In genomic region chr7:130073890-130074819, GRCm38 (mm10) we compare ENCODE assay signal across 8 mouse cellular contexts.
DNase-seq lines count a peak whose midpoint lies in the region; ATAC-seq and TF ChIP-seq lines count a peak whose summit lies in the region.

No protein-coding gene starts in this region.

- WGBS in forebrain, embryonic 10.5 days = 24% methylated on average over 27 of the region's 27 CpGs
- 25% methylated on average over 27 of the region's 27 CpGs for WGBS in hindbrain, embryonic 10.5 days
- WGBS in stomach, embryonic 14.5 days = 8% methylated on average over 27 of the region's 27 CpGs

- no peak overlapping the region; the same call in 1 of the 2 replicates for H3K9ac ChIP-seq in stomach, embryonic 14.5 days (replicated peaks; ENCODE audit: low read depth, low read length)

- H3K27ac ChIP-seq in forebrain, embryonic 10.5 days = peak overlapping the region; percentile 68
- peak overlapping the region; percentile 78 for H3K27ac ChIP-seq in hindbrain, embryonic 10.5 days
- H3K27ac ChIP-seq in left cerebral cortex, adult 2 months = no peak overlapping the region
- peak overlapping the region; percentile 89 for H3K27ac ChIP-seq in stomach, embryonic 14.5 days (ENCODE audit: low read length)

- TF ChIP-seq CTCF in left cerebral cortex, adult 2 months (IDR thresholded peaks at IDR 0.05) = peak; percentile 9; the same call in 1 of the 2 replicates

- intact Hi-C loops in left cerebral cortex, adult 2 months (cut with DNase I) = no loop called here

- H3K27me3 ChIP-seq in forebrain, embryonic 10.5 days (ENCODE audit: poor library complexity, severe bottlenecking) = peaks cover 42% of the 10 kb centered on the region
- H3K27me3 ChIP-seq in hindbrain, embryonic 10.5 days (ENCODE audit: insufficient read depth, poor library complexity, severe bottlenecking) = peaks cover 14% of the 10 kb centered on the region; the same call in 1 of the 2 replicates
- H3K27me3 ChIP-seq in stomach, embryonic 14.5 days (ENCODE audit: control insufficient read depth, insufficient read depth, low read length) = no peaks in the 10 kb centered on the region

- no peaks in the 10 kb centered on the region for H3K9me3 ChIP-seq in forebrain, embryonic 10.5 days
- H3K9me3 ChIP-seq in hindbrain, embryonic 10.5 days = no peaks in the 10 kb centered on the region
- H3K9me3 ChIP-seq in stomach, embryonic 14.5 days (ENCODE audit: control insufficient read depth, low read depth, low read length) = no peaks in the 10 kb centered on the region

- peaks cover 17% of the 10 kb centered on the region for H3K4me1 ChIP-seq in forebrain, embryonic 10.5 days
- H3K4me1 ChIP-seq in hindbrain, embryonic 10.5 days (replicated peaks) = peaks cover 18% of the 10 kb centered on the region
- peaks cover 13% of the 10 kb centered on the region; the same call in 1 of the 2 replicates for H3K4me1 ChIP-seq in stomach, embryonic 14.5 days (ENCODE audit: control insufficient read depth, insufficient read depth, low read length)

- H3K4me3 ChIP-seq in forebrain, embryonic 10.5 days = peak overlapping the region; percentile 33
- peak overlapping the region; percentile 39 for H3K4me3 ChIP-seq in hindbrain, embryonic 10.5 days
- H3K4me3 ChIP-seq in left cerebral cortex, adult 2 months = peak overlapping the region; percentile 24
- H3K4me3 ChIP-seq in stomach, embryonic 14.5 days (ENCODE audit: low read depth, low read length) = peak overlapping the region; percentile 14; the same call in 1 of the 2 replicates

- peak overlapping the region; percentile 45 for H3K4me2 ChIP-seq in stomach, embryonic 14.5 days (replicated peaks; ENCODE audit: low read depth, low read length)

- no peaks in the 10 kb centered on the region for H3K36me3 ChIP-seq in forebrain, embryonic 10.5 days (replicated peaks)
- H3K36me3 ChIP-seq in hindbrain, embryonic 10.5 days = no peaks in the 10 kb centered on the region
- H3K36me3 ChIP-seq in stomach, embryonic 14.5 days (ENCODE audit: control insufficient read depth, insufficient read depth, low read length) = no peaks in the 10 kb centered on the region

- peak; percentile 58 for DNase-seq in testis, postnatal 10 days (ENCODE audit: low spot score)
- no peak for DNase-seq in testis, postnatal 14 days (ENCODE audit: low spot score)
- DNase-seq in forebrain, embryonic 10.5 days (ENCODE audit: extremely low spot score, low spot score) = peak; percentile 41
- DNase-seq in hindbrain, embryonic 10.5 days (ENCODE audit: low spot score) = peak; percentile 65
- DNase-seq in left cerebral cortex, adult 2 months (ENCODE audit: extremely low spot score in 1 of 2, low spot score in 2 of 2) = peak in 1 of 2 experiments; percentile 12
- DNase-seq in lung, postnatal 4 days = peak; percentile 59
- DNase-seq in thymus, postnatal 36 days = no peak

- ATAC-seq in stomach, embryonic 14.5 days (ENCODE audit: insufficient number of reproducible peaks, insufficient read depth, low FRiP score, low read depth) = peak; percentile 70; the same call in 1 of the 2 replicates

Comparison
In these comparisons a context has a peak if more than half of its experiments do, and no peak if none do; other contexts are left out.
1. DNase-seq: peak in testis, postnatal 10 days (single experiment), forebrain, embryonic 10.5 days (single experiment), hindbrain, embryonic 10.5 days (single experiment) and lung, postnatal 4 days (2 of 2); none in testis, postnatal 14 days (single experiment) and thymus, postnatal 36 days (0 of 2).
2. Peak in every context shown above with its lines, with median percentiles within 50 percentile points of each other: H3K4me3 ChIP-seq.